Mouse (Mus musculus): Measurements from ENCODE around the gene Afap1.

The Afap1 gene

DNA sequence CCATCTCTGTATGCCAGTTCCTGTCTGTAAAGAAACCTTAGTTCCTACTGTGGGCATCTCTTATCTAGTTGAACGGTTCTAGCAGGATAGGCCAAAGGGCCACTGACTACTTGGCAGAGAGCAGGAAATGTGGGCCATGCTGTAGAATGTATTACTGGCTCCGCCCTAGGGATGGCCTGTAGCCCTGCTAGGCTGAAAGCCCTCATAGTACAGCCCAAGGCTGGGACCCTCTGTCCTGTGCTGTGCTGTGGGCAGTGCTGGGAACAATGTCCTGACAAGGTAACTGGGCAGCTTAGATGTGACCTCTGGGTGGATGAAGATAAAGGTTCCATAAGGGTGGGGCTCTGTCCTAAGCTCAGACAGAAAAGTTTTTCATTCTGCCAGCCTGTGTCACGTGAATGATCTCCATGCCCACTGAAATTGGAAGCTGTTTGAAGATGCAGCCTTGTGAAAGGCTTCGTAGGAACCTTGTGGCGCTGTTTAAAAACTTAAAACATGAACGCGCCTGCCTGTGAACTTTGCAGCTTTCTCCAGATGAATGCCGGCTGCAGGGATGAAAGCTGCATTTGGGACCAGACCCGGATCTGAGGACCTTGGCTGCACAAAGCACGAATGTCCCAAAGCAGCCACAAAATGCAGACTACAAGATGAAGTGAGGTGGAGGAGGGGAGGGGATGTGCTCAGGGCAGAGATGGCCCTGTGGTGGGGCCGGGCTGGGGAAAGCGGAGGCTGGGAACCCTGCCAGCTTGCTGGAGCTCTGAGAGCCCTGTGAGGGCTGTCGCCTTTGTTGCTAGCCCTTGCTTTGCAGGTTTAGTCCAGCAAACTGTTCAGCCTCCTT is 147.5 kb downstream of the Afap1 start:
- no peak for DNase-seq (ENCODE audit: low spot score in 2 of 2)

DNA sequence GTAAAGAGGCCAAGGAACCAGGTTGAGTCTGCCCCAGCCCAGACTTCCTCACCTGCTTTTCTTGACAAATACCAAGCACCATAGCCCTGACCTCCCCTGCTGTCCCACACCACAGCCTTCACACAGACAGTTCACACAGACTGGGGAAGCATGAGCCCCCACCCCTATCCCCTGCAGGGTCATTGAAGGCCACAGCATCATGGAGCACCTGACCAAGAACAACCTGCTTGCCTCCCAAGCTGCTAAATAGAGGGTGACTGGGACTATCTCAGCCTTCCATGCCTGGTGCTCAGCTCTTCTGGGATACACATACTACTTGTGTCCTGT is 148.1 kb downstream of the Afap1 start:
- DNase-seq (ENCODE audit: low spot score in 2 of 2), result no peak

DNA sequence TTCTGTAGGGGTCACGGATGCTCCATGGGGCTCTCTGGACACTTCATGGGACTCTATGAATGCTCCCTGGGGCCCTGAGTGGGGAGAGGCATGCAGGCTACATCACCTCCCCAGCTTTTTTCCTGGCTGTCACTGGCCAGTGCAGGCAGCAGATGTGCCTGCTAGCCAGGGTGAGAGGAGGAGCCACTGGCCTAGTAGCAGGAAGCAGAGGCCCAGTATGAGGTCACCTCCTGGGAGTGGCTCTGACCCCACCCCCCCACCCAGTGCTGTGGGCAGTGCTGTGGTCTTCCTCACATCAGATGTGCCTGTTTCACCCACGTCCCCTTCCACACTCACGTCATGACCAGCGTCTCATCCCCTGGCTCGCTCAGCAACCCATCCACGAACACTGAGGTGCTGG is 148.6 kb downstream of the Afap1 start:
- no peak for DNase-seq (ENCODE audit: low spot score in 2 of 2)

GRCm38 (mm10) chr5:36043154-36043553 is 150.0 kb downstream of the Afap1 start:
- DNase-seq (ENCODE audit: low spot score in 2 of 2), result no peak

All from spleen, postnatal 10 days (tissue).